Mouse (Mus musculus) T-cell, adult 2 months (primary cell): Measurements from ENCODE around the gene Gtf3c2.

ENCODE experiments used
- DNase-seq: peaks from one replicate; pipeline ENCODE4 v3.0.0; 2022; ENCODE audit warnings: low spot score

Gene Gtf3c2

GRCm38 (mm10) chr5:31198170-31198569, 18.2 kb upstream of the Gtf3c2 start:
- DNase-seq, result no peak

- no peak for DNase-seq
These were observed 17.1 kb upstream of the Gtf3c2 start for GRCm38 (mm10) chr5:31197072-31197471.

GRCm38 (mm10) chr5:31196207-31196606, 16.3 kb upstream of the Gtf3c2 start:
- no peak for DNase-seq

GRCm38 (mm10) chr5:31195671-31196070, 15.7 kb upstream of the Gtf3c2 start:
- DNase-seq, result no peak

GRCm38 (mm10) chr5:31194486-31195485, 14.8 kb upstream of the Gtf3c2 start:
- no peak for DNase-seq

- no peak for DNase-seq
These were observed 13.8 kb upstream of the Gtf3c2 start for GRCm38 (mm10) chr5:31193631-31194281.

- DNase-seq, result peak; percentile 99
These were observed 13.1 kb upstream of the Gtf3c2 start, which contains the start of the genes Snx17 and Eif2b4 for GRCm38 (mm10) chr5:31192939-31193630. Snx17 (plus strand) TSS chr5:31193227. Eif2b4 (minus strand) TSS chr5:31193430.

- no peak for DNase-seq
These were observed 12.3 kb upstream of the Gtf3c2 start for GRCm38 (mm10) chr5:31192045-31192938.

- no peak for DNase-seq
These were observed 10.3 kb upstream of the Gtf3c2 start for GRCm38 (mm10) chr5:31190201-31190600.

GRCm38 (mm10) chr5:31188223-31188840, 8.4 kb upstream of the Gtf3c2 start:
- DNase-seq, result peak; percentile 35

- no peak for DNase-seq
These were observed 3.7 kb upstream of the Gtf3c2 start for GRCm38 (mm10) chr5:31183678-31184077.

GRCm38 (mm10) chr5:31181183-31181770, 1.3 kb upstream of the Gtf3c2 start:
- DNase-seq, result no peak

GRCm38 (mm10) chr5:31179301-31179765, 611 bp downstream of the Gtf3c2 start:
- DNase-seq, result no peak

GRCm38 (mm10) chr5:31168630-31169029, 11.3 kb downstream of the Gtf3c2 start:
- no peak for DNase-seq

GRCm38 (mm10) chr5:31164878-31165277, 15.1 kb downstream of the Gtf3c2 start:
- DNase-seq, result no peak

- no peak for DNase-seq
These were observed 17.5 kb downstream of the Gtf3c2 start for GRCm38 (mm10) chr5:31162462-31162861.

GRCm38 (mm10) chr5:31154152-31154553, 25.8 kb downstream of the Gtf3c2 start, which contains the start of gene Mpv17:
Mpv17 (minus strand) TSS chr5:31154251.
- peak; percentile 70 for DNase-seq

GRCm38 (mm10) chr5:31153516-31154151, 26.3 kb downstream of the Gtf3c2 start:
- DNase-seq, result no peak

GRCm38 (mm10) chr5:31151746-31152145, 28.2 kb downstream of the Gtf3c2 start:
- no peak for DNase-seq

- DNase-seq, result no peak
These were observed 30.2 kb downstream of the Gtf3c2 start for GRCm38 (mm10) chr5:31149781-31150180.
